Mouse (Mus musculus) erythroblast, adult 5-6 weeks (primary cell): ENCODE measurements at regions not wholly inside any gene's neighbourhood (a gene's known extent, or its start where the extent isn't known, plus 50 kb on each side); places are given as distances from the start of the nearest gene placed in this dataset.

Experiments
- ATAC-seq: replicated peaks from 2 replicates; pipeline ENCODE4 v1.8.0; 2016; ENCODE audit warnings: moderate number of reproducible peaks, mild to moderate bottlenecking, moderate TSS enrichment, inconsistent platforms; ENCODE audit not compliant: poor library complexity, low FRiP score, severe bottlenecking

GRCm38 (mm10) chr3:78795951-78796455, 490.3 kb downstream of the Rapgef2 start:
- no peak for ATAC-seq

- no peak for ATAC-seq
Measured at GRCm38 (mm10) chr3:78792440-78793057, 493.8 kb downstream of the Rapgef2 start.

GRCm38 (mm10) chr3:78782766-78783165, 503.6 kb downstream of the Rapgef2 start:
- no peak for ATAC-seq

GRCm38 (mm10) chr3:78755686-78756476, 530.4 kb downstream of the Rapgef2 start:
- ATAC-seq: no peak

DNA sequence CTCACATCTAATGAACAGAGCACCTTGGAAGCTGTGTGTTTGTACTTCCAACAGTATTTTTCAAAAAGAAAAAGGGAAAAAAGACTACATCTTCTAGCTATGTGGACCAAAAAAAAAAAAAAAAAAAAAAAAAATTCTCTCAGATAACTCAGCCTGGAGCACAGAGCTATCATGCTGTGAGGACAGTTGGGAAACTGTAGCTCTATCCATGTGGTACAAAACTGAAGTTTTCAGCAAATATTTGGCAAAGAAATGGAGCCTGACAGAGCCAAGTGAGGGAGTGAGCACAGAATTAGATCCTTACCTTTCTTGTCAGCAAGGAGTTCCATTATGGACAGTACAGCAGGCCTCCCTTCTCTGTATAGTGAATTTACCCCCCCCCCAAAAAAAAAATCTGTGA, 550.2 kb downstream of the Rapgef2 start:
- ATAC-seq: no peak

DNA sequence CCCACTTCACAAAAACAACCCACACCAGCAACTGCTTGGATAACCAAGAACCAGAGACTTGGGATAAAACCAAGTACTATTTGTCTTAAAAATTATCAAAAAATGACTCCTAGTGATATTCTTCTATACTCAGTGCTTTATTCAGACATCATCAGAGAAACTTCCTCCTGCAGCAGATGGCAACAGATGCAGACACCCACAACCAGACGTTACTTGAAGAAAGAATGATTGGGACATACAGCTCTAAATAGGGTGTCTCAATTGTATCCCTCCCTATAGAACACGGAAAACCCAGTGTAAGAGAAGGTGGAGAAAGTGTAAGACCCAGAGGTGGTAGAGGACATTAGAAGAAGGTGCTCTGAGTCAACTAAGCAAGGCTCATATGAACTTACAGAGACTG, 569.6 kb downstream of the Rapgef2 start:
- ATAC-seq: no peak

- ATAC-seq: no peak
Measured at GRCm38 (mm10) chr3:78707687-78708086, 578.6 kb downstream of the Rapgef2 start.

- no peak for ATAC-seq
Measured at GRCm38 (mm10) chr3:78698936-78699335, 587.4 kb downstream of the Rapgef2 start.

DNA sequence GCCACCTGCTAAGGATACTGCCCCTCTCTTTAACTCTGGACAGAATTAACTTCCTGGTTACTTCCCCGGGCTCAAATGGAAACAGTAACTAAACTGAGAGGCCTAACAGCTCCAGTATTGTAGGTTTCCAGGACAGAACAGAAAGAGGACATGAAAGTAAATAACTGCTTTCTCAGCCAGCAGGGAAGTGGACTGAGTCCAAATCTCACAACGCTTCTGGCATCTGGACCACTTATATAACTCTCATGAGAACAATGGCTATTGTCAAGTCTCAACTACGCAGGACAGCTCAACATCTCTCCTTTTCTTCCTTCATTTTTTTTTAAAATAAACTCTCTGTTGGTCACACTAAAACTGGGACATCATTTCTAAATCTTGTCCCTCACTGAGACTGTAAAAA, 594.8 kb downstream of the Rapgef2 start:
- no peak for ATAC-seq

- no peak for ATAC-seq
Measured at GRCm38 (mm10) chr3:78677656-78678055, 608.7 kb downstream of the Rapgef2 start.

DNA sequence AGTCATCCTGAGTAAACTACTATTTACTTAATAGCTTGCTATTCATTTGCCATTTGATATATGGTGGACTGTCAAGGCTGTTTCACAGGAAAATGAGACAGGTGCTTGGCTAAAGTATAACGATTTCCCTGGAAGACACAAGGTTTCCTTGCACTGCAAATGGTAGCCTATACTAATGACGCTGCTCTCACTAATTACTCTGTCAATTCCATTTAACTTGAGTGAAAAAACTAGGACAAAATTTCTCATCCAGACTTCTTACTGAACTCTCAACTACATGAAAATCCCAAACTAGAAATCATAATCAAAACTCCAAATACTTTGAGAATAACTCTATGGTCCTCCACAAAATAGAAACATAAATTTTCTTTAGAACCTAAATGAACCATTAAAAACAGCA, 609.5 kb downstream of the Rapgef2 start:
- ATAC-seq: no peak

GRCm38 (mm10) chr3:78674529-78675187, 611.7 kb downstream of the Rapgef2 start:
- ATAC-seq: no peak

- ATAC-seq: no peak
Measured at GRCm38 (mm10) chr3:78668050-78668449, 618.3 kb downstream of the Rapgef2 start.

- no peak for ATAC-seq
Measured at GRCm38 (mm10) chr3:78667374-78668023, 618.8 kb downstream of the Rapgef2 start.

- ATAC-seq: no peak
Measured at GRCm38 (mm10) chr3:78648115-78648514, 638.2 kb downstream of the Rapgef2 start.

- ATAC-seq: no peak
Measured at GRCm38 (mm10) chr3:78635386-78635785, 650.9 kb downstream of the Rapgef2 start.

- no peak for ATAC-seq
Measured at GRCm38 (mm10) chr3:78618900-78619299, 667.4 kb downstream of the Rapgef2 start.

- no peak for ATAC-seq
Measured at GRCm38 (mm10) chr3:78594718-78595236, 691.5 kb downstream of the Rapgef2 start.

DNA sequence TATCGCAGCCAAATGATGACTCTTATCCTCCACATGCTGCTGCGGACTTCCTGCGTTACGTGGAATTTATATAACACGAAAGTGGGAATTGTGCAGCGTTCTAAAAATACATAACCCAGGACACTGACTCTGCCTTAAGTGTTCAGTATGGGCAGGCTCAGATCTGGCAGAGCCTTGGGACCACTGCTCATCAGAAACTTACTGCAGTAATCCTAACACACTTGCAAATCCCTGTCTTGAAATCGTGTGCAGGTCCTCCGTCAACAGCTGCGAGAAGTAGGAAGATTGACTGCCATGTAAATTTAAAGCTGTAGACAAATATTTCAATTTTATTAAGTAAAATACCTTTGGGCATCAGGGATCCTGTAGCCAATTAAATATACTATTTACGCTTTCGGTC, 692.0 kb downstream of the Rapgef2 start:
- ATAC-seq: no peak

DNA sequence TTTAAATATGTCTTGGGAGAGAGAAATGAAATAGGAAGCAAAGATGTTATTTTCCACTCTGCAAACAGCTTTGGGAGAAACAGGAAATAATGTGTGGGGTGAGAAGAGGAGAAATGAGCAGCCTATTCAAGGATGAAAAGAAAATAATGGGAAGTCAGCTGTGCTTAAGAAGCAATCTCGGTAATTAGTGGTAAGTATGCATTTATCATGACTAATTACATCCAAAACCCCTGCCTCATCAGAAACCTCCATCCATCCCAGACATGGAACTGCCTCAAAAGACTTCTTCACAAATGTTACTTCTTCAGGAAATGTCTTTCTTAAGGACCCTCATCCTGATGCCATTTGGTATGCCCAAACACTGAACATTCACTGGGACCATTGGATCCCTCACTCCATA, 699.7 kb downstream of the Rapgef2 start:
- no peak for ATAC-seq
